Mouse (Mus musculus): Measurements from ENCODE around the gene 1700069L16Rik. TPM values are rescaled to one million over a fixed set of nuclear protein-coding genes. Genes with fewer than 3 reads are reported as not detected.

The 1700069L16Rik gene
- polyA plus RNA-seq, 1 experiment from 2014 or later, result not detected

- 34% methylated on average over 5 of the region's 5 CpGs for WGBS
- H3K9me3 ChIP-seq (replicated peaks), result no peaks in the 10 kb centered on the region
Measured at GRCm38 (mm10) chr5:113652215-113652614, 72.4 kb downstream of the 1700069L16Rik start.

GRCm38 (mm10) chr5:113650035-113650865 is 74.3 kb downstream of the 1700069L16Rik start, which contains the start of gene Cmklr1:
Gene Cmklr1, minus strand, starts transcription at chr5:113650426.
- Histone ChIP-seq H3K4me1 (peaks cover 6% of the 10 kb centered on the region; the same call in 1 of the 2 replicates), H3K9me3 (replicated peaks) (no peaks in the 10 kb centered on the region), H3K27ac (no peak within 1 kb of the TSS), H3K4me3 (no peak within 1 kb of the TSS), H3K4me2 (peak within 1 kb of the TSS; percentile 30), H3K36me3 (ENCODE audit: poor library complexity, severe bottlenecking) (no peaks in the 10 kb centered on the region), H3K9ac (peak within 1 kb of the TSS; percentile 40; the same call in 1 of the 2 replicates), H3K27me3 (peaks cover 20% of the 10 kb centered on the region)
- no peak for ATAC-seq
- 15% methylated on average over 28 of the region's 30 CpGs for WGBS

More at GRCm38 (mm10) chr5:113652215-113652614, 72.4 kb downstream of the 1700069L16Rik start:
- Histone ChIP-seq H3K9ac (no peak overlapping the region), H3K27me3 (peaks cover 20% of the 10 kb centered on the region), H3K4me2 (no peak overlapping the region), H3K27ac (no peak overlapping the region), H3K4me3 (no peak overlapping the region), H3K36me3 (ENCODE audit: poor library complexity, severe bottlenecking) (no peaks in the 10 kb centered on the region), H3K4me1 (peaks cover 6% of the 10 kb centered on the region; the same call in 1 of the 2 replicates)
- no peak for ATAC-seq

DNA sequence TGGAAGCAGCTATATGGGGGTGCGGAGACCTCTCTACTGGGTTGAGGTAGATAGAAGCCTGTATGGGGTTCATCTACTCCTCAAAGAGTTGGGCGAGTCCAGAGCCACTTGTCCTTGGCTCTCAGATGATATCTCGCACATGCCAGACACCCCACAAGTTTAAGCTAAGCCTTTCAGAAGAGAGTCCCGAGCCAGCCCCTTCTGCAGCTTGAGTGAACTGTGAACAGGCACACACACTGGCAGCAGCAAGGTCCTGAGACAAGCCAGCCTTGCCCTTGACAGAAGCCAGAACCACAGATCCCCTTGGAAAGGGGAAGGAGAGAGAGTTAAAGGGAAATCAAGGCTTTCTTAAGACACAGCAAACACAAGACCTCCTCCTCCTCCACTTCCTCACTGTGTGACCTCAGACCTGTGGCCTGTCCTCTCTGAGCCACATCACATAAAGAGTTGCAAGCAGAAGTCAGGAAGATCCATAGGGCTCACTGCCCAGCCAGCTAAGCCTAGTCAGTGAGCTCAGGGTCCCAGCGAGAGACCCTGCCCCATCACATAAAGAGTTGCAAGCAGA is 75.8 kb downstream of the 1700069L16Rik start:
- H3K9me3 ChIP-seq (replicated peaks), result no peaks in the 10 kb centered on the region
- no peak overlapping the region for H3K9ac ChIP-seq
- H3K4me2 ChIP-seq, result no peak overlapping the region
- H3K36me3 ChIP-seq (ENCODE audit: poor library complexity, severe bottlenecking), result no peaks in the 10 kb centered on the region
- 89% methylated on average over 5 of the region's 5 CpGs for WGBS
- peaks cover 20% of the 10 kb centered on the region for H3K27me3 ChIP-seq
- ATAC-seq, result no peak
- peaks cover 6% of the 10 kb centered on the region; the same call in 1 of the 2 replicates for H3K4me1 ChIP-seq
- H3K4me3 ChIP-seq, result no peak overlapping the region
- H3K27ac ChIP-seq, result no peak overlapping the region

GRCm38 (mm10) chr5:113647141-113647540 is 77.4 kb downstream of the 1700069L16Rik start:
- Histone ChIP-seq H3K9me3 (replicated peaks) (no peaks in the 10 kb centered on the region), H3K4me1 (peaks cover 12% of the 10 kb centered on the region), H3K36me3 (ENCODE audit: poor library complexity, severe bottlenecking) (no peaks in the 10 kb centered on the region), H3K9ac (no peak overlapping the region), H3K27me3 (peaks cover 20% of the 10 kb centered on the region), H3K4me2 (no peak overlapping the region), H3K4me3 (no peak overlapping the region), H3K27ac (no peak overlapping the region)
- ATAC-seq, result no peak
- WGBS, result 88% methylated on average over 8 of the region's 8 CpGs

DNA sequence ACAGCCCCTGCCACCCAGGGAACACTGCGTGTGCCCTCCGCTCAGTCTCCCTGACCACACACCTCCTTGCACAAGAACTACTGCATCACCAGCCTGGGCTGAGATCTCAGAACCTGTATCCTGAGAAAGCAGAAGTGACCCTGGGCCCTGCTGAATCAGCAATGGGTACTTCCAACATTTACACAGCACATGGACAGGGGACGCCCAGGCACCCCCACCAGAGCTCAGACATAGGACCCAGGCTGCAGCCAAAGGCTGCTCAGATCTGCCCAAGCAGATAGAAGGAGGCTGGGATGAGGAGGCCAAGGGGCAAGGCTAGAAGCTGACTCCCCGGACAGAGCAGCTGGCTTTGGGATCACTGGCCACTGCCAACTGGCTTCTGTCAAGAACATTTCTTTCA is 80.1 kb downstream of the 1700069L16Rik start:
- Histone ChIP-seq H3K9me3 (replicated peaks) (no peaks in the 10 kb centered on the region), H3K4me1 (peaks cover 5% of the 10 kb centered on the region; the same call in 1 of the 2 replicates), H3K4me2 (no peak overlapping the region), H3K27ac (no peak overlapping the region), H3K4me3 (no peak overlapping the region), H3K36me3 (ENCODE audit: poor library complexity, severe bottlenecking) (no peaks in the 10 kb centered on the region), H3K9ac (no peak overlapping the region), H3K27me3 (peaks cover 6% of the 10 kb centered on the region)
- no peak for ATAC-seq
- 90% methylated on average over 4 of the region's 4 CpGs for WGBS

- Histone ChIP-seq H3K4me3 (0 out of 2 replicates have a peak overlapping the region, but pooled peaks have one; percentile 14), H3K4me2 (peak overlapping the region; percentile 49), H3K9me3 (replicated peaks) (no peaks in the 10 kb centered on the region), H3K27me3 (no peaks in the 10 kb centered on the region), H3K9ac (no peak overlapping the region), H3K36me3 (ENCODE audit: poor library complexity, severe bottlenecking) (no peaks in the 10 kb centered on the region), H3K27ac (no peak overlapping the region), H3K4me1 (peaks cover 5% of the 10 kb centered on the region; the same call in 1 of the 2 replicates)
- WGBS, result 41% methylated on average over 18 of the region's 18 CpGs
- ATAC-seq, result peak; percentile 95
Measured at GRCm38 (mm10) chr5:113643107-113643848, 81.3 kb downstream of the 1700069L16Rik start.

Other genes with a start within 250 kb of the 1700069L16Rik start
- 4.7 and 6.9 TPM in 2 replicates for gene Wscd2, start 234.4 kb downstream of the 1700069L16Rik start, polyA plus RNA-seq (2015; fragmentation: Nextera tagmentation; extraction: Ambion mirVana)
- 1.1 and 1.3 TPM in 2 replicates for gene Cmklr1, start 74.3 kb downstream of the 1700069L16Rik start, polyA plus RNA-seq (2015; fragmentation: Nextera tagmentation; extraction: Ambion mirVana)
- gene Ficd, start 11.0 kb upstream of the 1700069L16Rik start, polyA plus RNA-seq (2015; fragmentation: Nextera tagmentation; extraction: Ambion mirVana), result 5.6 and 5.8 TPM in 2 replicates
- gene Sart3, start 47.7 kb upstream of the 1700069L16Rik start, polyA plus RNA-seq (2015; fragmentation: Nextera tagmentation; extraction: Ambion mirVana), result 57.2 and 59.9 TPM in 2 replicates
- gene Iscu, start 48.0 kb upstream of the 1700069L16Rik start, polyA plus RNA-seq (2015; fragmentation: Nextera tagmentation; extraction: Ambion mirVana), result 97.3 and 104 TPM in 2 replicates
- gene Tmem119, start 75.7 kb upstream of the 1700069L16Rik start, polyA plus RNA-seq (2015; fragmentation: Nextera tagmentation; extraction: Ambion mirVana), result 3.4 and 4.4 TPM in 2 replicates
- gene Selplg, start 107.9 kb upstream of the 1700069L16Rik start, polyA plus RNA-seq (2015; fragmentation: Nextera tagmentation; extraction: Ambion mirVana), result 0.40 and 0.62 TPM in 2 replicates
- 235 and 246 TPM in 2 replicates for gene Coro1c, start 184.0 kb upstream of the 1700069L16Rik start, polyA plus RNA-seq (2015; fragmentation: Nextera tagmentation; extraction: Ambion mirVana)

Measured in forebrain, embryonic 13.5 days (tissue).